Mouse (Mus musculus): ENCODE measurements around the gene Tmem117.

- no peak for TF ChIP-seq GATA1 (IDR thresholded peaks at IDR 0.05; ENCODE audit: borderline replicate concordance, low read length)
- TF ChIP-seq CTCF (IDR thresholded peaks at IDR 0.05; ENCODE audit: low read depth, low read length): no peak
Observed at GRCm38 (mm10) chr15:94661398-94661797, 32.4 kb downstream of the Tmem117 start.
